Mouse (Mus musculus) B cell, adult 2 months (primary cell): ENCODE results near the gene Homer2.
A peak's percentile ranks its signal among the peaks of the same experiment; 100 is the strongest.

ENCODE experiments used
- DNase-seq, 2 experiments: peaks; one replicate each; pipeline ENCODE4 v3.0.0; 2022

Homer2 gene

GRCm38 (mm10) chr7:81583512-81583911, 123.8 kb downstream of the Homer2 start:
- no peak for DNase-seq

GRCm38 (mm10) chr7:81579312-81579711, 128.0 kb downstream of the Homer2 start:
- DNase-seq = no peak

GRCm38 (mm10) chr7:81578413-81578812, 128.9 kb downstream of the Homer2 start:
- no peak for DNase-seq

- no peak for DNase-seq
These were observed 129.5 kb downstream of the Homer2 start for GRCm38 (mm10) chr7:81577872-81578271.

GRCm38 (mm10) chr7:81575606-81576005, 131.7 kb downstream of the Homer2 start:
- no peak for DNase-seq

GRCm38 (mm10) chr7:81573821-81574220, 133.5 kb downstream of the Homer2 start:
- DNase-seq = no peak

- DNase-seq = no peak
These were observed 133.9 kb downstream of the Homer2 start for GRCm38 (mm10) chr7:81573397-81573796.

GRCm38 (mm10) chr7:81572610-81573268, 134.6 kb downstream of the Homer2 start:
- DNase-seq = no peak

- peak in 1 of 2 experiments; percentile 6 for DNase-seq
These were observed 135.3 kb downstream of the Homer2 start for GRCm38 (mm10) chr7:81571941-81572441.

GRCm38 (mm10) chr7:81571108-81571940, 136.0 kb downstream of the Homer2 start, which contains the start of gene Whamm:
Gene Whamm (plus strand): TSS chr7:81571266.
- peak; percentile 89 for DNase-seq

GRCm38 (mm10) chr7:81570752-81571107, 136.6 kb downstream of the Homer2 start:
- no peak for DNase-seq

- no peak for DNase-seq
These were observed 137.1 kb downstream of the Homer2 start for GRCm38 (mm10) chr7:81570271-81570670.

GRCm38 (mm10) chr7:81569851-81570250, 137.5 kb downstream of the Homer2 start:
- no peak for DNase-seq

GRCm38 (mm10) chr7:81567396-81567795, 139.9 kb downstream of the Homer2 start:
- DNase-seq = no peak

- DNase-seq = no peak
These were observed 140.4 kb downstream of the Homer2 start, which contains the start of gene Fsd2 for GRCm38 (mm10) chr7:81566892-81567291. Gene Fsd2 (minus strand): TSS chr7:81566944.

- no peak for DNase-seq
These were observed 141.0 kb downstream of the Homer2 start for GRCm38 (mm10) chr7:81566332-81566731.

GRCm38 (mm10) chr7:81565381-81566055, 141.8 kb downstream of the Homer2 start:
- DNase-seq = no peak

- no peak for DNase-seq
These were observed 142.6 kb downstream of the Homer2 start for GRCm38 (mm10) chr7:81564766-81565165.

GRCm38 (mm10) chr7:81563506-81564015, 143.8 kb downstream of the Homer2 start:
- no peak for DNase-seq

- DNase-seq = no peak
These were observed 146.1 kb downstream of the Homer2 start for GRCm38 (mm10) chr7:81561211-81561610.

- DNase-seq = no peak
These were observed 147.0 kb downstream of the Homer2 start for GRCm38 (mm10) chr7:81560101-81561049.
